Mouse (Mus musculus) neutrophil, adult 5-6 weeks (primary cell): ENCODE data around the gene Il18r1. TPM values are rescaled to one million over a fixed set of nuclear protein-coding genes. Genes with fewer than 3 reads are reported as not detected.

ENCODE experiments used
- ATAC-seq: fragments of 151-379, 151-347 bp; 2 replicates; pipeline ENCODE4 v1.8.0; 2017; ENCODE audit warnings: mild to moderate bottlenecking, moderate TSS enrichment; ENCODE audit not compliant: insufficient number of reproducible peaks, poor library complexity, low FRiP score, severe bottlenecking; ENCODE audit errors: extremely low read depth
- total RNA-seq: library from RNA; stranded (forward); fragments of 200-1000 nt; gene quantifications from 2 replicates; pipeline ENCODE4 v1.2.3, GENCODE M21; 2017

Il18r1 gene
- total RNA-seq, 1 experiment from 2014 or later, result 18.0 TPM

- ATAC-seq, result peak; percentile 21; the same call in 1 of the 2 replicates
These were observed 10.3 kb downstream of the Il18r1 start for GRCm38 (mm10) chr1:40475697-40476096.

GRCm38 (mm10) chr1:40476756-40477155 lies 11.4 kb downstream of the Il18r1 start:
- no peak for ATAC-seq

- ATAC-seq, result peak; percentile 62; the same call in 1 of the 2 replicates
These were observed 14.2 kb downstream of the Il18r1 start for GRCm38 (mm10) chr1:40479505-40479923.

- no peak for ATAC-seq
These were observed 29.2 kb downstream of the Il18r1 start for GRCm38 (mm10) chr1:40494594-40494993.

GRCm38 (mm10) chr1:40499708-40500107 lies 34.4 kb downstream of the Il18r1 start:
- no peak for ATAC-seq

- no peak for ATAC-seq
These were observed 35.8 kb downstream of the Il18r1 start for GRCm38 (mm10) chr1:40501126-40501525.

GRCm38 (mm10) chr1:40501546-40502398 lies 36.4 kb downstream of the Il18r1 start:
- peak; percentile 84 for ATAC-seq

GRCm38 (mm10) chr1:40504548-40504947 lies 39.2 kb downstream of the Il18r1 start:
- ATAC-seq, result no peak

- peak; percentile 74; the same call in 1 of the 2 replicates for ATAC-seq
These were observed 49.7 kb downstream of the Il18r1 start, which contains the start of gene Il18rap for GRCm38 (mm10) chr1:40514851-40515585. Gene Il18rap (plus strand): TSS chr1:40515362.

GRCm38 (mm10) chr1:40516364-40516763 lies 51.0 kb downstream of the Il18r1 start:
- peak; percentile 63; the same call in 1 of the 2 replicates for ATAC-seq

GRCm38 (mm10) chr1:40522918-40523317 lies 57.6 kb downstream of the Il18r1 start:
- no peak for ATAC-seq

GRCm38 (mm10) chr1:40523971-40524722 lies 58.8 kb downstream of the Il18r1 start:
- no peak for ATAC-seq

- ATAC-seq, result no peak
These were observed 63.9 kb downstream of the Il18r1 start for GRCm38 (mm10) chr1:40529287-40529686.

GRCm38 (mm10) chr1:40537577-40537976 lies 72.2 kb downstream of the Il18r1 start:
- ATAC-seq, result no peak

- 0 out of 2 replicates have a peak, but pooled peaks have one; percentile 36 for ATAC-seq
These were observed 79.3 kb downstream of the Il18r1 start for GRCm38 (mm10) chr1:40544650-40545049.

GRCm38 (mm10) chr1:40546645-40547044 lies 81.3 kb downstream of the Il18r1 start:
- no peak for ATAC-seq

- ATAC-seq, result no peak
These were observed 81.8 kb downstream of the Il18r1 start for GRCm38 (mm10) chr1:40547064-40547572.

- ATAC-seq, result no peak
These were observed 82.4 kb downstream of the Il18r1 start for GRCm38 (mm10) chr1:40547762-40548161.
